Mouse (Mus musculus) stomach, embryonic 16.5 days (tissue): ENCODE measurements around the gene Daam1. TPM values are rescaled to one million over a fixed set of nuclear protein-coding genes. Genes with fewer than 3 reads are reported as not detected.

Source experiments
- ATAC-seq: fragments of 200-750 bp; cut with Nextera tagmentation; 2 replicates; pipeline ENCODE4 v1.8.0; 2017; ENCODE audit warnings: moderate number of reproducible peaks, moderate TSS enrichment; ENCODE audit not compliant: insufficient read depth, low FRiP score
- H3K27ac ChIP-seq: fragments of 300-500 bp; sonication (generic); 2 replicates; pipeline ENCODE4 v1.5.1; 2014; ENCODE audit warnings: low read length
- H3K27me3 ChIP-seq: fragments of 300-500 bp; sonication (generic); 2 replicates; pipeline ENCODE4 v1.6.1; 2014; ENCODE audit warnings: low read length, control low read depth, mixed read lengths; ENCODE audit not compliant: control insufficient read depth, insufficient read depth
- H3K36me3 ChIP-seq: fragments of 300-500 bp; sonication (generic); 2 replicates; pipeline ENCODE4 v1.6.1; 2014; ENCODE audit warnings: low read length; ENCODE audit not compliant: control insufficient read depth, insufficient read depth
- H3K4me1 ChIP-seq: fragments of 300-500 bp; sonication (generic); 2 replicates; pipeline ENCODE4 v1.6.1; 2014; ENCODE audit warnings: low read length, control low read depth, mixed read lengths; ENCODE audit not compliant: control insufficient read depth, insufficient read depth
- H3K4me2 ChIP-seq: fragments of 300-500 bp; sonication (generic); 2 replicates; pipeline ENCODE4 v1.6.1; 2014; ENCODE audit warnings: low read depth, low read length, mixed read lengths
- H3K4me3 ChIP-seq: fragments of 300-500 bp; sonication (generic); replicated peaks from 2 replicates; pipeline ENCODE4 v1.5.1; 2014; ENCODE audit warnings: mild to moderate bottlenecking, low read length
- H3K9ac ChIP-seq: fragments of 300-500 bp; sonication (generic); 2 replicates; pipeline ENCODE4 v1.6.1; 2014; ENCODE audit warnings: low read length
- H3K9me3 ChIP-seq: fragments of 300-500 bp; sonication (generic); replicated peaks from 2 replicates; pipeline ENCODE4 v1.6.1; 2016; ENCODE audit warnings: low read length, control low read depth; ENCODE audit not compliant: control insufficient read depth
- WGBS: fragments of 180-500 bp; shearing (Covaris S2); extraction: QIAGEN DNeasy Blood & Tissue Kit; methylation state at CpG from one replicate; pipeline ENCODE4 v1.1.7; 2014; 5-methylcytosine and 5-hydroxymethylcytosine counted together
- polyA plus RNA-seq: library from polyadenylated mRNA; unstranded; fragments of >200 nt; fragmentation: Nextera tagmentation; extraction: Ambion mirVana; gene quantifications from 2 replicates; pipeline ENCODE4 v1.2.1, GENCODE M21; 2015

Gene Daam1
- polyA plus RNA-seq, 1 experiment from 2014 or later, result 13.2 TPM

GRCm38 (mm10) chr12:71881477-71881876, 50.6 kb downstream of the Daam1 start:
- Histone ChIP-seq H3K27ac (no peak overlapping the region), H3K9me3 (no peaks in the 10 kb centered on the region), H3K4me1 (peaks cover 12% of the 10 kb centered on the region), H3K27me3 (no peaks in the 10 kb centered on the region), H3K36me3 (no peaks in the 10 kb centered on the region), H3K9ac (no peak overlapping the region), H3K4me3 (no peak overlapping the region), H3K4me2 (no peak overlapping the region)
- no peak for ATAC-seq
- 84% methylated on average over 4 of the region's 4 CpGs for WGBS

GRCm38 (mm10) chr12:71883066-71883711, 52.3 kb downstream of the Daam1 start:
- Histone ChIP-seq H3K4me2 (no peak overlapping the region), H3K27me3 (no peaks in the 10 kb centered on the region), H3K9me3 (no peaks in the 10 kb centered on the region), H3K36me3 (no peaks in the 10 kb centered on the region), H3K27ac (no peak overlapping the region), H3K4me1 (peaks cover 15% of the 10 kb centered on the region), H3K9ac (no peak overlapping the region), H3K4me3 (no peak overlapping the region)
- WGBS, result 66% methylated on average over 9 of the region's 9 CpGs
- no peak for ATAC-seq

GRCm38 (mm10) chr12:71885170-71885574, 54.3 kb downstream of the Daam1 start:
- H3K36me3 ChIP-seq, result no peaks in the 10 kb centered on the region
- WGBS, result 32% methylated on average over 2 of the region's 2 CpGs
- H3K27me3 ChIP-seq, result no peaks in the 10 kb centered on the region
- H3K4me3 ChIP-seq, result no peak overlapping the region
- no peak overlapping the region for H3K9ac ChIP-seq
- H3K9me3 ChIP-seq, result no peaks in the 10 kb centered on the region
- H3K27ac ChIP-seq, result peak overlapping the region; percentile 22; the same call in 1 of the 2 replicates
- H3K4me1 ChIP-seq, result peaks cover 22% of the 10 kb centered on the region
- H3K4me2 ChIP-seq, result no peak overlapping the region
- peak; percentile 48; the same call in 1 of the 2 replicates for ATAC-seq

DNA sequence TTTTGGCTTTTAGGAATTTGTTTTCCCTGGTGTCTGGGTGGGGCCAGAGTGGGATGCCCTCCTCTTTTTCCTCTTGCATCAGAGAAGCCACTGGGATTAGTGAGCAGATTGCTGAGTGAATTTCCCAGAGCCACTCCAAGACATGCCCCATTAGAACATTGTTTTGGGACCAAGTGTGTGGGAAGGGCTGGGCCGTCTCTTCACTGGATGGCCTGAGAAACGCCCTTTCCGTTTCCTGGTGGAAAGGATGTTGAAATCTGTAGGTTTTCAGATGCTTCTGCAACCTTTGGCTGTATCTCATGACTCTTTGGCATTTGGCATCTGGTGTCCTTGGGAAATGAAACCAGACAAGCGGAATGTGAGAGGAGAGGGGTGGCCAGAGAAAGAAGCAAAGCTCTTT, 54.8 kb downstream of the Daam1 start:
- peak overlapping the region; percentile 22; the same call in 1 of the 2 replicates for H3K27ac ChIP-seq
- no peak overlapping the region for H3K4me2 ChIP-seq
- H3K36me3 ChIP-seq, result no peaks in the 10 kb centered on the region
- 73% methylated on average over 4 of the region's 4 CpGs for WGBS
- no peaks in the 10 kb centered on the region for H3K9me3 ChIP-seq
- H3K27me3 ChIP-seq, result no peaks in the 10 kb centered on the region
- peaks cover 22% of the 10 kb centered on the region for H3K4me1 ChIP-seq
- H3K9ac ChIP-seq, result no peak overlapping the region
- no peak overlapping the region for H3K4me3 ChIP-seq
- no peak for ATAC-seq

- ATAC-seq, result no peak
- Histone ChIP-seq H3K4me3 (no peak overlapping the region), H3K9ac (no peak overlapping the region), H3K9me3 (no peaks in the 10 kb centered on the region), H3K4me1 (peaks cover 22% of the 10 kb centered on the region), H3K27me3 (no peaks in the 10 kb centered on the region), H3K36me3 (no peaks in the 10 kb centered on the region), H3K4me2 (no peak overlapping the region), H3K27ac (no peak overlapping the region)
- 72% methylated on average over 5 of the region's 5 CpGs for WGBS
Observed at GRCm38 (mm10) chr12:71886406-71886805, 55.5 kb downstream of the Daam1 start.

- WGBS, result 60% methylated on average over 2 of the region's 2 CpGs
- no peak for ATAC-seq
- H3K9me3 ChIP-seq, result no peaks in the 10 kb centered on the region
- no peak overlapping the region for H3K27ac ChIP-seq
- no peak overlapping the region for H3K4me3 ChIP-seq
- H3K36me3 ChIP-seq, result no peaks in the 10 kb centered on the region
- H3K4me1 ChIP-seq, result peaks cover 22% of the 10 kb centered on the region
- H3K4me2 ChIP-seq, result no peak overlapping the region
- no peak overlapping the region for H3K9ac ChIP-seq
- H3K27me3 ChIP-seq, result no peaks in the 10 kb centered on the region
Observed at GRCm38 (mm10) chr12:71886941-71887340, 56.1 kb downstream of the Daam1 start.

DNA sequence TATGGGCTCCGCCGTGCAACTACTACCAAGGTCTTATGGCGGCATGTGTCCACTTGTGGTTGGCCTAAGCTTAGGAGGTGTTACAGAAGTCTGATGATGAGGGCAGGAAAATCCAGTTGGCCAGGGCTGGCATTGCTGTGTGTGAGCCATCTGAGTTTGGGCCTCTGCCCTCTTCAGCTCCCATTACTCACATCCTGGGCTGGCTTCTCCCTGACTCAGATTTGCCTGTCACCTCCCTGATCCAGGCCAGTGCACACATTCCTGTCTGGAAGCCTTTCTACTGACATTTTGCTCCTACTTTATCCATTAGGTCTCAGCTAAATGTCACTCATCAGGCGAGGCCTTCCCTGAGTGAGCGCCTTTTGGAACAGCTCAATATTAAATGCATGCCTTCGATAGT, 57.5 kb downstream of the Daam1 start:
- ATAC-seq, result no peak
- H3K4me1 ChIP-seq, result peaks cover 22% of the 10 kb centered on the region
- no peak overlapping the region for H3K4me3 ChIP-seq
- H3K27me3 ChIP-seq, result no peaks in the 10 kb centered on the region
- no peaks in the 10 kb centered on the region for H3K9me3 ChIP-seq
- H3K27ac ChIP-seq, result no peak overlapping the region
- WGBS, result 90% methylated on average over 6 of the region's 6 CpGs
- no peak overlapping the region for H3K9ac ChIP-seq
- no peaks in the 10 kb centered on the region for H3K36me3 ChIP-seq
- H3K4me2 ChIP-seq, result no peak overlapping the region

GRCm38 (mm10) chr12:71889266-71889665, 58.4 kb downstream of the Daam1 start:
- Histone ChIP-seq H3K4me1 (peaks cover 22% of the 10 kb centered on the region), H3K27ac (0 out of 2 replicates have a peak overlapping the region, but pooled peaks have one; percentile 1), H3K9ac (no peak overlapping the region), H3K9me3 (no peaks in the 10 kb centered on the region), H3K4me3 (no peak overlapping the region), H3K36me3 (no peaks in the 10 kb centered on the region), H3K27me3 (no peaks in the 10 kb centered on the region), H3K4me2 (no peak overlapping the region)
- WGBS, result 76% methylated on average over 8 of the region's 8 CpGs
- no peak for ATAC-seq

DNA sequence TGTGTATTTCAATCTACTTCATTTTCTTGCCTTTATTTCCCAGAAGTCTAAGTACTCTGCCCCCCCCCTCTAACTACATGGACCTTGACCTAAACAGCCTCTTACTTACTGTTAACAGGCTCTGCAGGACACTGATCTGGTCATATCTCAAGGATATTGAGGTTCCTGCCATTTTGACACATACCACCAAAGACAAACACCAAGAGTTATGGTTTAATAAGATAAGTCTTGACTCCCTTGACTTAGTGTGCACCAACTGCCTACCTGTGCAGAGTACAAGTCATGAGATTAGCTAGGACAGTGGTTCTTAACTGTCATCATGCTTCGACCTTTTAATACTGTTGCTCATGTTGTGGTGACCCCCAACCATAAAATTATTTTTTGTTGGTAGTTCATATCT, 59.4 kb downstream of the Daam1 start:
- WGBS, result 98% methylated on average over 1 of the region's 1 CpGs
- no peak overlapping the region for H3K27ac ChIP-seq
- no peaks in the 10 kb centered on the region for H3K27me3 ChIP-seq
- no peak overlapping the region for H3K4me3 ChIP-seq
- no peaks in the 10 kb centered on the region for H3K9me3 ChIP-seq
- no peaks in the 10 kb centered on the region for H3K36me3 ChIP-seq
- no peak for ATAC-seq
- H3K9ac ChIP-seq, result no peak overlapping the region
- peaks cover 21% of the 10 kb centered on the region for H3K4me1 ChIP-seq
- no peak overlapping the region for H3K4me2 ChIP-seq
